Mouse (Mus musculus): ENCODE measurements around the gene Dbp.

GRCm38 (mm10) chr7:45697894-45698293, 7.0 kb upstream of the Dbp start:
- TF ChIP-seq USF2 (conservative IDR thresholded peaks at IDR 0.05; ENCODE audit: low read depth, low read length): no peak
- no peak for TF ChIP-seq E2F4 (IDR thresholded peaks at IDR 0.05; ENCODE audit: insufficient replicate concordance, low read depth, low read length)
